In genomic region chr13:37843241-37843640, GRCm38 (mm10) we compare ENCODE assay signal across 28 mouse cellular contexts.
A peak's percentile ranks its signal among the peaks of the same experiment; 100 is the strongest.
DNase-seq lines count a peak whose midpoint lies in the region; ATAC-seq and TF ChIP-seq lines count a peak whose summit lies in the region.
"Had no signal": no experiment of that assay in that cellular context is flagged by ENCODE, and none has a peak within 500 bp of the region (broad histone marks: within the 10 kb centered on the region; RNA-seq: fewer than 3 reads in every experiment).

No protein-coding gene starts in this region.

- no peaks in the 10 kb centered on the region for H3K9me3 ChIP-seq in liver, embryonic 11.5 days (ENCODE audit: control insufficient read depth, low read length)
- no peaks in the 10 kb centered on the region for H3K9me3 ChIP-seq in hindbrain, embryonic 13.5 days
- H3K9me3 ChIP-seq: embryonic facial prominence, embryonic 12.5 days; embryonic facial prominence, embryonic 15.5 days; G1E; heart, embryonic 10.5 days; heart, embryonic 13.5 days; hindbrain, embryonic 12.5 days had no signal

- H3K27me3 ChIP-seq in liver, embryonic 11.5 days (replicated peaks; ENCODE audit: control insufficient read depth, insufficient read depth, low read length): no peaks in the 10 kb centered on the region
- no peaks in the 10 kb centered on the region for H3K27me3 ChIP-seq in hindbrain, embryonic 13.5 days
- H3K27me3 ChIP-seq: embryonic facial prominence, embryonic 12.5 days; embryonic facial prominence, embryonic 15.5 days; heart, embryonic 13.5 days; hindbrain, embryonic 12.5 days; Patski had no signal

- intact Hi-C loops in gastrocnemius, adult 2 months (cut with DNase I): no loop called here

- H3K4me1 ChIP-seq in liver, embryonic 11.5 days (replicated peaks; ENCODE audit: control insufficient read depth, insufficient read depth, low read length): peaks cover 46% of the 10 kb centered on the region
- H3K4me1 ChIP-seq in brown adipose tissue, adult 24 weeks (ENCODE audit: control insufficient read depth, insufficient read depth, insufficient read length, low read length): peaks cover 38% of the 10 kb centered on the region
- no peaks in the 10 kb centered on the region for H3K4me1 ChIP-seq in hindbrain, embryonic 13.5 days (replicated peaks)
- H3K4me1 ChIP-seq: hindbrain, embryonic 12.5 days had no signal

- no peak overlapping the region for H3K9ac ChIP-seq in liver, embryonic 11.5 days (ENCODE audit: low read depth, low read length)
- H3K9ac ChIP-seq in hindbrain, embryonic 13.5 days: no peak overlapping the region
- H3K9ac ChIP-seq: embryonic facial prominence, embryonic 12.5 days; embryonic facial prominence, embryonic 15.5 days; forebrain, postnatal 0 days; heart, embryonic 13.5 days; hindbrain, embryonic 12.5 days had no signal

- DNase-seq in gastrocnemius, adult 2 months: no peak
- no peak for DNase-seq in gastrocnemius, adult 8-10 months (ENCODE audit: low spot score in 2 of 2)
- DNase-seq in liver, embryonic 11.5 days (ENCODE audit: low spot score): no peak
- DNase-seq in liver: no peak
- no peak for DNase-seq in adrenal gland, adult 18-20 months (ENCODE audit: low spot score in 2 of 2)
- DNase-seq: adrenal gland, adult 2 months; adrenal gland, postnatal 14 days; cerebellum, adult 2 months; cerebellum, adult 9-11 months; cerebellum, postnatal 25 days; forebrain, postnatal 0 days; gastrocnemius, postnatal 10 days; gastrocnemius, postnatal 36 days; heart, postnatal 14 days; heart, postnatal 4 days had no signal

- peaks cover 3% of the 10 kb centered on the region; the same call in 1 of the 2 replicates for H3K36me3 ChIP-seq in liver, embryonic 11.5 days (ENCODE audit: control insufficient read depth, insufficient read depth, low read length)
- peaks cover 14% of the 10 kb centered on the region; the same call in 1 of the 2 replicates for H3K36me3 ChIP-seq in macrophage (ENCODE audit: inconsistent target)
- no peaks in the 10 kb centered on the region for H3K36me3 ChIP-seq in hindbrain, embryonic 13.5 days
- H3K36me3 ChIP-seq: embryonic facial prominence, embryonic 12.5 days; embryonic facial prominence, embryonic 15.5 days; hindbrain, embryonic 12.5 days had no signal

- 0 out of 2 replicates have a peak overlapping the region, but pooled peaks have one; percentile 2 for H3K27ac ChIP-seq in gastrocnemius, adult 2 months
- H3K27ac ChIP-seq in liver, embryonic 11.5 days (ENCODE audit: low read depth, low read length): peak overlapping the region; percentile 32; the same call in 1 of the 2 replicates
- H3K27ac ChIP-seq in brown adipose tissue, adult 24 weeks (replicated peaks; ENCODE audit: low read depth, low read length): peak overlapping the region; percentile 19; the same call in 1 of the 2 replicates
- H3K27ac ChIP-seq in macrophage: peak overlapping the region; percentile 93
- no peak overlapping the region for H3K27ac ChIP-seq in hindbrain, embryonic 13.5 days
- H3K27ac ChIP-seq: embryonic facial prominence, embryonic 12.5 days; embryonic facial prominence, embryonic 15.5 days; heart, adult 2 months; heart, embryonic 10.5 days; heart, embryonic 13.5 days; hindbrain, embryonic 12.5 days had no signal

- H3K4me2 ChIP-seq in liver, embryonic 11.5 days: no peak overlapping the region; the same call in 1 of the 2 replicates
- no peak overlapping the region for H3K4me2 ChIP-seq in hindbrain, embryonic 13.5 days
- H3K4me2 ChIP-seq: embryonic facial prominence, embryonic 12.5 days; embryonic facial prominence, embryonic 15.5 days; heart, embryonic 13.5 days; hindbrain, embryonic 12.5 days had no signal

- ATAC-seq in liver, embryonic 11.5 days (replicated peaks; ENCODE audit: low FRiP score): no peak
- no peak for ATAC-seq in hindbrain, embryonic 13.5 days (ENCODE audit: low FRiP score)
- ATAC-seq: forebrain, embryonic 14.5 days; forebrain, postnatal 0 days; hindbrain, embryonic 16.5 days; Patski had no signal

- peaks cover 96% of the 10 kb centered on the region for H3K79me2 ChIP-seq in macrophage (ENCODE audit: inconsistent target)

- no peak overlapping the region for H3K4me3 ChIP-seq in gastrocnemius, adult 2 months
- no peak overlapping the region for H3K4me3 ChIP-seq in liver, embryonic 11.5 days (ENCODE audit: low read depth, low read length)
- H3K4me3 ChIP-seq in brown adipose tissue, adult 24 weeks (ENCODE audit: insufficient read depth, low read depth, low read length): no peak overlapping the region
- no peak overlapping the region for H3K4me3 ChIP-seq in macrophage (ENCODE audit: inconsistent target)
- H3K4me3 ChIP-seq in hindbrain, embryonic 13.5 days: no peak overlapping the region
- H3K4me3 ChIP-seq: embryonic facial prominence, embryonic 12.5 days; embryonic facial prominence, embryonic 15.5 days; heart, adult 2 months; heart, embryonic 10.5 days; heart, embryonic 13.5 days; hindbrain, embryonic 12.5 days had no signal

- 71% methylated on average over 7 of the region's 7 CpGs for WGBS in liver, embryonic 11.5 days
- 86% methylated on average over 7 of the region's 7 CpGs for WGBS in macrophage (ENCODE audit: missing documents)
- 83% methylated on average over 7 of the region's 7 CpGs for WGBS in hindbrain, embryonic 13.5 days

- no peak for TF ChIP-seq CTCF in gastrocnemius, adult 2 months (IDR thresholded peaks at IDR 0.05)
